Mouse (Mus musculus): ENCODE measurements at regions not wholly inside any gene's neighbourhood (a gene's known extent, or its start where the extent isn't known, plus 50 kb on each side); places are given as distances from the start of the nearest gene placed in this dataset.

DNA sequence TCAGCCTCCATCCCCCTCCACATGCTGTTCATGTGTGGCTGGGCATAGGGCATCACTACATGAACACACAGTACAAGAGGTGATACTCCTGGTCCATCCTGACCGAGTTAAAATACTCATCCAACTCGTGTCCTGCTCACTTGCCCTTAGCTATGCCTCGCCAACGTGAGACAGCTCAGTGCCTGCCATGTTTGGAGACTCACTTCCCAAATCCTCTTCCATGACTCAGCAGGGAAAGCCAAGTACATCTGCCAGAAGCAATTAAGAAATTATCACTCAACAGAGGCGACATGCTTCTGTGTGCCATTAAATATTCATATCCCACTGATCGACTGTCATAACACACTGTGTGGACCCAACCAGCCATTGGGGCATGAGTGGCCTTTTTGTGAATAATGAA is 51.9 kb upstream of the Gpr139 start:
- TF ChIP-seq CTCF (IDR thresholded peaks at IDR 0.05; ENCODE audit: borderline replicate concordance, extremely low read depth, insufficient read depth, insufficient read length) (no peak), POLR2A (IDR thresholded peaks at IDR 0.05; ENCODE audit: borderline replicate concordance, extremely low read depth, insufficient read depth, insufficient read length, poor library complexity, severe bottlenecking) (no peak)
- DNase-seq (ENCODE audit: low read depth) = peak; percentile 43

Data from brain, embryonic 14.5 days (tissue).